Mouse (Mus musculus): ENCODE results near the gene Scaf4. TPM values are rescaled to one million over a fixed set of nuclear protein-coding genes. Genes with fewer than 3 reads are reported as not detected.

Gene Scaf4
- total and polyA plus RNA-seq, 2 experiments from 2014 or later, result 15.7 to 16.9 TPM

DNA sequence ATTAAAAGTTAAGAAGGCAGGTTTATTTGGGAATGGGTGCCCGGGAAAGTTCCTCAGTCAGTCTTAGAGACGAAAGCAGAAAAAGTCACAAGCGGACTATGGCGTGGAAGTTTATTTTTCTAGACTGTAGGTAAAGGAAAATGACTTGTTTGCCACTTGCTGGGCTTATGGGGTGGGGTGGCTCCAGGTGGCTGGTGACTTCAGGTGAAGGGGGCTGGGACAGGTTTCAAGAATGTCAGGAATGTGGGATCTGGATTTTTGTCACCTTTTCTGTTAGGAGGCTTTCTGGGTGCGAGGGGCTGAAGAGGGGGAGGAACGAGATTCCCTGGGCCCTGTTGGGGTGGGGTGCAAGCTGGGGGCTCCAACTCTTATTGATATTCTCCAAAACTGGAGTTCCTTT, 7.4 kb upstream of the Scaf4 start:
- no peak for TF ChIP-seq CTCF (IDR thresholded peaks at IDR 0.05; ENCODE audit: low read depth)
- no peak for ATAC-seq
- Histone ChIP-seq H3K27ac (ENCODE audit: low read depth, low read length) (no peak overlapping the region), H3K27me3 (ENCODE audit: insufficient read depth, low read length) (no peaks in the 10 kb centered on the region), H3K4me3 (ENCODE audit: low read depth, low read length) (no peak overlapping the region), H3K9me3 (ENCODE audit: low read length) (no peaks in the 10 kb centered on the region), H3K4me2 (ENCODE audit: low read depth) (no peak overlapping the region), H3K4me1 (ENCODE audit: insufficient read depth) (no peaks in the 10 kb centered on the region), H3K36me3 (ENCODE audit: insufficient read depth) (no peaks in the 10 kb centered on the region), H3K9ac (no peak overlapping the region)
- 44% methylated on average over 6 of the region's 6 CpGs for WGBS
- no peak for DNase-seq

DNA sequence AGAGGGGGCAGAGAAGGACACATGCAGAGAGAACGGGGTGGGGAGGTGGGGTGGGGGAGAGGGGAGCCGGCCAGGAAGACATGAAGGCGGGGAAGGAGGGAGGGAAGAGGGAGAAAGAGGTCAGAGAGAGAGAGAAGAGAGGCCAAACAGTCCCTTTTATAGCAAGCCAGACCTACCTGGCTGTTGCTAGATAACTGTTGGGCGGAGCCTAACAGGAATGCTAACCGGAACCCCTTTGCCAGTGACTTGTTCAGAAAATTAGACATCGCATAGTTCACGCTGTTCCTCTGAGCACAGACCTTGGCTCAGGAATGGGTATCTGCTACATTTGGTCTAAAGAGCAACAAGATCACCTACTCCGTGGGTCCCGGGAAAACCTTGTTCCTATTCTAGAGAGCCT, 6.7 kb upstream of the Scaf4 start:
- WGBS, result 55% methylated on average over 9 of the region's 9 CpGs
- TF ChIP-seq CTCF (IDR thresholded peaks at IDR 0.05; ENCODE audit: low read depth), result no peak
- H3K4me1 ChIP-seq (ENCODE audit: insufficient read depth), result no peaks in the 10 kb centered on the region
- H3K27ac ChIP-seq (ENCODE audit: low read depth, low read length), result no peak overlapping the region
- no peak overlapping the region for H3K4me3 ChIP-seq (ENCODE audit: low read depth, low read length)
- no peaks in the 10 kb centered on the region for H3K27me3 ChIP-seq (ENCODE audit: insufficient read depth, low read length)
- H3K9me3 ChIP-seq (ENCODE audit: low read length), result no peaks in the 10 kb centered on the region
- H3K9ac ChIP-seq, result no peak overlapping the region
- ATAC-seq, result no peak
- no peak for DNase-seq
- no peaks in the 10 kb centered on the region for H3K36me3 ChIP-seq (ENCODE audit: insufficient read depth)
- no peak overlapping the region for H3K4me2 ChIP-seq (ENCODE audit: low read depth)

DNA sequence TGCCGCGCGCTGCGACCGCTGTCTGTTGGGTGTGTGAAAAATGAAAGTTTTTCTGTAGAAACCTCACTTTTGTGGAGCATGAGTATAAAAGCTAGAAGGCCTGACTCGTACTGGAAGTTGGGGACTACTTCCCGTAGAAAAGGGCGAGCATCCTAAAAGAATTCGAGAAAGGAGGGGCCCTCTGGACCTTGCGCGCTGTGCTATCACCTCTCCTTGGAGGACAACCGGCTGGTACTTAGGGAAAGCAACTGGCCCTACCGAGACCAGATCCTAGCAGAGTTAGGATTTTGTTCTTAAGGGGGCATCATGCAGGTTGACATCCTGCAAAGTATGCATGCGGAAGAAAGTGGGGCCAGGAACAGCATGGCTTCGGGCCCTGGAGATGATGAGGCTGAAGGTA, 613 bp upstream of the Scaf4 start:
- ATAC-seq (no peak), DNase-seq (no peak)
- no peak for TF ChIP-seq CTCF (IDR thresholded peaks at IDR 0.05; ENCODE audit: low read depth)
- H3K27ac ChIP-seq (ENCODE audit: low read depth, low read length), result no peak overlapping the region
- H3K4me1 ChIP-seq (ENCODE audit: insufficient read depth), result peaks cover 6% of the 10 kb centered on the region; the same call in 1 of the 2 replicates
- H3K9ac ChIP-seq, result 0 out of 2 replicates have a peak overlapping the region, but pooled peaks have one; percentile 87
- no peaks in the 10 kb centered on the region for H3K27me3 ChIP-seq (ENCODE audit: insufficient read depth, low read length)
- 6% methylated on average over 15 of the region's 15 CpGs for WGBS
- H3K9me3 ChIP-seq (ENCODE audit: low read length), result no peaks in the 10 kb centered on the region
- H3K4me2 ChIP-seq (ENCODE audit: low read depth), result peak overlapping the region; percentile 90
- H3K4me3 ChIP-seq (ENCODE audit: low read depth, low read length), result peak overlapping the region; percentile 99
- no peaks in the 10 kb centered on the region for H3K36me3 ChIP-seq (ENCODE audit: insufficient read depth)

DNA sequence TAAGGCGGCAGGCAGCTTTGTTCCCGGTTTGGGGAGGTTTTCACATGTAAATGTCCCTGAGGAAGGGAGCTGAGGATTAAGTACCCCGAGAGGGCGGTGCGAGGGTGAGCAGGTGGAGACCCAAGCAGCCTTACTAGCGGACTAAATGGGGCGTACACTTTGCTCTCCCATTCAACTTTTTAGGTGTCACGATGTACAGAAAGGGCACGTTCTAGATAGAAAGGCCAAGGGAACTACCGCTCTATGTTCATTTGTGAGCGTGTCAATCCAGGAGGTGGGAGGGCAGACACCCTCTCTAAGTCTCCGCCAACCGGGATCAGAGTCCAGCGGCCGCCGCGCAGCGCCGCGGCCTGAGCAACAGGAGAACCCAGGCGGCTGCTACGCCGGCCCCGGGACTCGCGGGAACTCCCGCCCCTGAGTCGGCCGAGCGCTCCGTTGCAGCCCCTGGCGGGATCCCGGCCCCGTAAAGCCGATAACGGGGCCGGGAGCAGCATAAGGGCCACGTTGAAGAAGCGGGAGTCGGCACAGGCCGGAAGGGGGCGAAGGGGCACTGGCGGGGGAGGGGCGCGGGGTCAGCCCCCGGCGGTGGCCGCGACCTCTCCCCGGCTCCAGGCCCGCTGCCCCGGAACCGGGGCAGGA, 918 bp downstream of the Scaf4 start:
- no peaks in the 10 kb centered on the region for H3K36me3 ChIP-seq (ENCODE audit: insufficient read depth)
- no peaks in the 10 kb centered on the region for H3K9me3 ChIP-seq (ENCODE audit: low read length)
- H3K27me3 ChIP-seq (ENCODE audit: insufficient read depth, low read length), result no peaks in the 10 kb centered on the region
- DNase-seq (peak; percentile 20), ATAC-seq (peak; percentile 0; the same call in 1 of the 2 replicates)
- peak overlapping the region; percentile 90 for H3K4me2 ChIP-seq (ENCODE audit: low read depth)
- under 1% methylated on average over 49 of the region's 53 CpGs for WGBS
- peak overlapping the region; percentile 87 for H3K9ac ChIP-seq
- no peak for TF ChIP-seq CTCF (IDR thresholded peaks at IDR 0.05; ENCODE audit: low read depth)
- H3K4me3 ChIP-seq (ENCODE audit: low read depth, low read length), result peak overlapping the region; percentile 99
- H3K27ac ChIP-seq (ENCODE audit: low read depth, low read length), result peak overlapping the region; percentile 89
- peaks cover 6% of the 10 kb centered on the region; the same call in 1 of the 2 replicates for H3K4me1 ChIP-seq (ENCODE audit: insufficient read depth)

DNA sequence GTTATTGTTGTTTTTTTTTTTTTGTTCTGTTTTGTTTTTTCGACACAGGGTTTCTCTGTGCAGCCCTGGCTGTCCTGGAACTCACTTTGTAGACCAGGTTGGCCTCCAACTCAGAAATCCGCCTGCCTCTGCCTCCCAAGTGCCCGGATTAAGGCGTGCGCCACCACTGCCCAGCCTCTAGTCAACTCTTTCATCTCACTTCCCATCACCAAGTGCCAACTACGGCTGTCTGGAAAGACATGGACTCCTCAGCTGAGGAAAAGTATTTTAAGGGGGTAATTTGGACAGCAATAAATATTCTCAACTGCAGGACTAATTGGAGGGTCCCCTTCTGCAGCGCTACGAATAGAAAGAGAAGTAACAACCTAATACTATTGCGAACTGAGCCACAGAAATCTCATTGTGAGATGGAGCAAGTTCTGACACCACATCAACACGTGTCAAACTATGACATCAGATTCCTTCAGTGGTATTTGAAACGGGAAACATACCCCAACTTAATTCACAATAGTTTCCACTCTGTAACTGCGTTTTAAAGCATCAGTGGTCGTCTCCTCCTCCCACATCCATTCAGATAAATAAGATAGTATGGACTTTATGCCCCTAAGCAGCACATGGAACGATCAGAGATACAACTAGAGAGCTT, 1.6 kb downstream of the Scaf4 start:
- Histone ChIP-seq H3K9me3 (ENCODE audit: low read length) (no peaks in the 10 kb centered on the region), H3K27ac (ENCODE audit: low read depth, low read length) (no peak overlapping the region), H3K4me3 (ENCODE audit: low read depth, low read length) (peak overlapping the region; percentile 99), H3K9ac (peak overlapping the region; percentile 87), H3K4me2 (ENCODE audit: low read depth) (peak overlapping the region; percentile 90), H3K4me1 (ENCODE audit: insufficient read depth) (peaks cover 6% of the 10 kb centered on the region; the same call in 1 of the 2 replicates), H3K27me3 (ENCODE audit: insufficient read depth, low read length) (no peaks in the 10 kb centered on the region), H3K36me3 (ENCODE audit: insufficient read depth) (no peaks in the 10 kb centered on the region)
- DNase-seq, result no peak
- no peak for TF ChIP-seq CTCF (IDR thresholded peaks at IDR 0.05; ENCODE audit: low read depth)
- 27% methylated on average over 14 of the region's 14 CpGs for WGBS
- no peak for ATAC-seq

DNA sequence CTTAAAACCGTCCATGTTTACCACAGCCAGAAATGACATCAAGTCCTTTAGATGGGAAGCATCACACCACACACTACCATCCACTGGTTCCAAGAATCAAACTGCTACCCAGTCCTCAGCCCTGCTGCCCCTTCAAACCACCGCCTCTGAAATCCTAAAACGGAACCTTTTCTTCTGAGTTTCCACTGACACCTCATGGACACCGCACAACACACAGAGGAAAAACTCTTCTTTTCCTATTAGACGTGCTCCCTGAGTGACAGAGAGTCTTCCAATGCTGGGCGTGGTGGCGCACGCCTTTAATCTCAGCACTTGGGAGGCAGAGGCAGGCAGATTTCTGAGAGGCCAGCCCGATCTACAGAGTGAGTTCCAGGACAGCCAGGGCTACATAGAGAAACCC, 2.9 kb downstream of the Scaf4 start:
- peaks cover 6% of the 10 kb centered on the region; the same call in 1 of the 2 replicates for H3K4me1 ChIP-seq (ENCODE audit: insufficient read depth)

DNA sequence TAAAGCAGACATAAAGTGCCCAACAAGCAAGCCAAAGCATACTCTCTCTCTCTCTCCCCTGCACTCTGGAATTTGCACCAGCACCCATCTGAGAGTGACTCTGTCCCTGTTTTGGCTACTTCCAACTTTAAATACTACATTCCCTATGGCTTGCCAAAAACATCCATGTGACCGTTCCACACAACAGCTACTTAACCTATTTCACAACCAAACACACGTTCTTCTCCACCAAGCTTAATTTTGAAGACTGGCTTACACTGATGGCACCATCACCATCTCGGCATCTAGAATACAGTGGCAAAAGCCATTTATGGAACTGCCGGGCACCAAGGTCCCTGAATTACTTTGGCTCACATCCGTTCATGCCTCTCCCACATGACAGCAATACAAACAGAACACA, 3.3 kb downstream of the Scaf4 start:
- H3K27me3 ChIP-seq (ENCODE audit: insufficient read depth, low read length), result no peaks in the 10 kb centered on the region
- no peaks in the 10 kb centered on the region for H3K36me3 ChIP-seq (ENCODE audit: insufficient read depth)
- peaks cover 6% of the 10 kb centered on the region; the same call in 1 of the 2 replicates for H3K4me1 ChIP-seq (ENCODE audit: insufficient read depth)
- DNase-seq (no peak), ATAC-seq (no peak)
- no peak overlapping the region for H3K4me2 ChIP-seq (ENCODE audit: low read depth)
- no peak overlapping the region for H3K4me3 ChIP-seq (ENCODE audit: low read depth, low read length)
- no peak overlapping the region for H3K9ac ChIP-seq
- H3K9me3 ChIP-seq (ENCODE audit: low read length), result no peaks in the 10 kb centered on the region
- no peak overlapping the region for H3K27ac ChIP-seq (ENCODE audit: low read depth, low read length)
- TF ChIP-seq CTCF (IDR thresholded peaks at IDR 0.05; ENCODE audit: low read depth), result no peak
- WGBS, result 76% methylated on average over 5 of the region's 5 CpGs

More for the DNA sequence above, 2.9 kb downstream of the Scaf4 start:
- WGBS, result 90% methylated on average over 9 of the region's 9 CpGs
- H3K27ac ChIP-seq (ENCODE audit: low read depth, low read length), result no peak overlapping the region
- H3K36me3 ChIP-seq (ENCODE audit: insufficient read depth), result no peaks in the 10 kb centered on the region
- ATAC-seq (no peak), DNase-seq (no peak)
- no peaks in the 10 kb centered on the region for H3K27me3 ChIP-seq (ENCODE audit: insufficient read depth, low read length)
- H3K4me3 ChIP-seq (ENCODE audit: low read depth, low read length), result no peak overlapping the region
- no peak overlapping the region for H3K9ac ChIP-seq
- no peaks in the 10 kb centered on the region for H3K9me3 ChIP-seq (ENCODE audit: low read length)
- H3K4me2 ChIP-seq (ENCODE audit: low read depth), result no peak overlapping the region
- no peak for TF ChIP-seq CTCF (IDR thresholded peaks at IDR 0.05; ENCODE audit: low read depth)

All from forebrain, postnatal 0 days (tissue).